In genomic region chr4:151765376-151765775, GRCm38 (mm10) we compare ENCODE assay signal across 12 mouse cellular contexts.
DNase-seq lines count a peak whose midpoint lies in the region; ATAC-seq and TF ChIP-seq lines count a peak whose summit lies in the region.
"Had no signal": no experiment of that assay in that cellular context is flagged by ENCODE, and none has a peak within 500 bp of the region (broad histone marks: within the 10 kb centered on the region; RNA-seq: fewer than 3 reads in every experiment).

No protein-coding gene starts in this region.

- no peak overlapping the region for H3K4me2 ChIP-seq in forebrain, embryonic 15.5 days (replicated peaks)
- H3K4me2 ChIP-seq in forebrain, embryonic 11.5 days (ENCODE audit: low read depth, low read length, severe bottlenecking): no peak overlapping the region
- H3K4me2 ChIP-seq in hindbrain, postnatal 0 days (ENCODE audit: low read depth, low read length): no peak overlapping the region
- H3K4me2 ChIP-seq: heart, embryonic 13.5 days; lung, embryonic 15.5 days; midbrain, embryonic 15.5 days had no signal

- 0 out of 2 replicates have a peak, but pooled peaks have one; percentile 48 for ATAC-seq in forebrain, embryonic 15.5 days (replicated peaks)
- no peak for ATAC-seq in forebrain, embryonic 11.5 days (replicated peaks; ENCODE audit: low FRiP score)
- ATAC-seq in hindbrain, postnatal 0 days: 0 out of 2 replicates have a peak, but pooled peaks have one; percentile 30
- ATAC-seq: midbrain, embryonic 15.5 days had no signal

- H3K27me3 ChIP-seq in forebrain, embryonic 15.5 days: no peaks in the 10 kb centered on the region
- H3K27me3 ChIP-seq in forebrain, embryonic 11.5 days (ENCODE audit: control insufficient read depth, insufficient read depth, low read length): no peaks in the 10 kb centered on the region
- H3K27me3 ChIP-seq in hindbrain, postnatal 0 days (ENCODE audit: insufficient read depth, low read length): no peaks in the 10 kb centered on the region
- H3K27me3 ChIP-seq: heart, embryonic 13.5 days; lung, embryonic 15.5 days; midbrain, embryonic 15.5 days had no signal

- peaks cover 14% of the 10 kb centered on the region for H3K4me1 ChIP-seq in forebrain, embryonic 15.5 days
- no peaks in the 10 kb centered on the region for H3K4me1 ChIP-seq in forebrain, embryonic 11.5 days (replicated peaks; ENCODE audit: control insufficient read depth, insufficient read depth, low read length)
- H3K4me1 ChIP-seq in hindbrain, postnatal 0 days (ENCODE audit: insufficient read depth, low read length): peaks cover 18% of the 10 kb centered on the region

- no peak for DNase-seq in forebrain, embryonic 11.5 days (ENCODE audit: low spot score)
- DNase-seq in Muller cell, postnatal 12 days (ENCODE audit: inconsistent ontology term): peak; percentile 36
- peak; percentile 61 for DNase-seq in hindbrain, postnatal 0 days (ENCODE audit: low spot score)
- peak; percentile 54 for DNase-seq in left cerebral cortex, postnatal 4 days
- DNase-seq in embryo, embryonic 11 days: no peak
- no peak for DNase-seq in kidney, postnatal 36 days
- DNase-seq in adrenal gland, postnatal 4 days (ENCODE audit: low spot score in 2 of 2): no peak
- DNase-seq: kidney, postnatal 14 days had no signal

- H3K4me3 ChIP-seq in forebrain, embryonic 15.5 days: no peak overlapping the region
- no peak overlapping the region for H3K4me3 ChIP-seq in forebrain, embryonic 11.5 days (ENCODE audit: low read depth, low read length)
- no peak overlapping the region for H3K4me3 ChIP-seq in hindbrain, postnatal 0 days (ENCODE audit: low read length)
- H3K4me3 ChIP-seq: heart, embryonic 13.5 days; lung, embryonic 15.5 days; midbrain, embryonic 15.5 days had no signal

- no peak overlapping the region for H3K9ac ChIP-seq in forebrain, embryonic 15.5 days (replicated peaks)
- no peak overlapping the region for H3K9ac ChIP-seq in forebrain, embryonic 11.5 days (ENCODE audit: low read length)
- H3K9ac ChIP-seq in hindbrain, postnatal 0 days (replicated peaks; ENCODE audit: low read length): no peak overlapping the region
- H3K9ac ChIP-seq: heart, embryonic 13.5 days; lung, embryonic 15.5 days; midbrain, embryonic 15.5 days had no signal

- no peak overlapping the region for H3K27ac ChIP-seq in forebrain, embryonic 15.5 days (replicated peaks)
- no peak overlapping the region for H3K27ac ChIP-seq in forebrain, embryonic 11.5 days (ENCODE audit: low read depth, low read length)
- H3K27ac ChIP-seq in hindbrain, postnatal 0 days: no peak overlapping the region
- H3K27ac ChIP-seq: heart, embryonic 13.5 days; lung, embryonic 15.5 days; midbrain, embryonic 15.5 days had no signal

- no peak for TF ChIP-seq CTCF in hindbrain, postnatal 0 days (IDR thresholded peaks at IDR 0.05; ENCODE audit: low read depth)

- H3K9me3 ChIP-seq in forebrain, embryonic 15.5 days: no peaks in the 10 kb centered on the region
- H3K9me3 ChIP-seq in forebrain, embryonic 11.5 days (ENCODE audit: control insufficient read depth, low read length): no peaks in the 10 kb centered on the region
- no peaks in the 10 kb centered on the region for H3K9me3 ChIP-seq in hindbrain, postnatal 0 days (ENCODE audit: low read length)
- H3K9me3 ChIP-seq: heart, embryonic 13.5 days; lung, embryonic 15.5 days; midbrain, embryonic 15.5 days had no signal

- WGBS in forebrain, embryonic 15.5 days: 37% methylated on average over 4 of the region's 4 CpGs
- 64% methylated on average over 4 of the region's 4 CpGs for WGBS in forebrain, embryonic 11.5 days
- 33% methylated on average over 4 of the region's 4 CpGs for WGBS in hindbrain, postnatal 0 days

- intact Hi-C loops in left cerebral cortex, postnatal 4 days (cut with DNase I): no loop called here

- no peaks in the 10 kb centered on the region for H3K36me3 ChIP-seq in forebrain, embryonic 15.5 days
- no peaks in the 10 kb centered on the region; the same call in 1 of the 2 replicates for H3K36me3 ChIP-seq in forebrain, embryonic 11.5 days (ENCODE audit: control insufficient read depth, insufficient read depth, low read length)
- no peaks in the 10 kb centered on the region for H3K36me3 ChIP-seq in hindbrain, postnatal 0 days (ENCODE audit: insufficient read depth, low read length)
- H3K36me3 ChIP-seq: lung, embryonic 15.5 days; midbrain, embryonic 15.5 days had no signal

Comparison
In these comparisons a context has a peak if more than half of its experiments do, and no peak if none do; other contexts are left out.
1. DNase-seq: peak in Muller cell, postnatal 12 days (single experiment), hindbrain, postnatal 0 days (single experiment) and left cerebral cortex, postnatal 4 days (single experiment); none in forebrain, embryonic 11.5 days (single experiment), embryo, embryonic 11 days (single experiment), kidney, postnatal 36 days (0 of 2) and adrenal gland, postnatal 4 days (0 of 2).